Mouse (Mus musculus): ENCODE measurements around the gene Ropn1l.

DNA sequence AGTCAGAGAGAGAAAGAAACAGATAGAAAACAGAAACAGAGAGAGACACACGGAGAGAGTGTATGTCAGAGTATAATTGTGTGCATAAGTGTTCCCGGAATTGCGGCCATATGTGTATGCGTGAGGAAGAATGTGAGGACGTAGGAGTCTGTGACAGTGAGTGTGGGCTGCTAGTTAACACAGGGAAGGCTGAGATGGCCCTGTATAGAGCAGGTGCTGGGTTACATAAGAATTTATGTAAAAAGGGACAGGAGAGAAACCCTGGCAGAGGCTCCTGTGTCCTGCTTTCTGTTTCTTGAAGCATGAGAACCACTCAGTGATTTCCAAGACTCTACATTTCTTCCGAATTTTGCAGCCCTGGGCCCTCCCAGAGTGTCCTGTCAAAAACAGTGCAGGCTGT is 60.1 kb downstream of the Ropn1l start:
- TF ChIP-seq CTCF (IDR thresholded peaks at IDR 0.05; ENCODE audit: extremely low read depth, insufficient read depth, insufficient read length, insufficient replicate concordance) (no peak), POLR2A (IDR thresholded peaks at IDR 0.05; ENCODE audit: low read depth, low read length) (no peak)

All from spleen, adult 2 months (tissue).